Mouse (Mus musculus): Measurements from ENCODE around the gene Tbc1d8. TPM values are rescaled to one million over a fixed set of nuclear protein-coding genes. Genes with fewer than 3 reads are reported as not detected.

Tbc1d8 gene
- total and polyA plus RNA-seq, 2 experiments from 2014 or later, result 7.7 to 19.3 TPM

DNA sequence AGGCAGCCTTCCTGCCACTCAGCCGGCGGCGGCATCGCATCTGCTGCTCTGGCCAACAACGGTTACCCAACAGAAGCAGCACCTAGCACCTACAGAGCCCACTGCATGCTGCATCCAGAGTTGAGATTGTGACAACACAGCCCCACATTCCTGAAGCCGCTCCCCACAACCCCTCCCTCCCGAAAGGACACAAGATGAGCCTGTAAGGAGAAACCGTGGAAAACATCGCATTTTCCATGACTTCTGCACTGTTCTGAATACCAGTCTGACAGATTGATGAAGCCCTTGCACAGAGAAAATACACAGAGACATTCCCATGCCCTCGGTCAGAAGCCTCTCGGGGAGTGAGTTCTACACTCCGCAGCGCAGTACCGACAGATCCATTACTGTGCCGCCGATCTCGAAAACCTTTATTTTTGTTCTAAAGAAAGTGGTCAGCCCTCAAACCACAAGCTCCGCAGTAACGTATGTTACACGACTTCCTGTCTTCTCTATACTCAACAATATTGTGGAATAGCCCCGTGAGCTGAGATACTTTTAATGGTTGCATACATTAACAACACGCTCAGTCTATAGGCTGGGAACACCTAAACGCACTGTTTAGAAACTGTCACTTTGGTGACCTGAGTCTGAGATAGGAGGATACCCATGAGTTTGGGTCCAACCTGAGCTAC, 23.1 kb downstream of the Tbc1d8 start:
- no peak overlapping the region for H3K4me2 ChIP-seq (ENCODE audit: low read depth)
- no peak overlapping the region for H3K4me3 ChIP-seq (ENCODE audit: low read depth, low read length)
- no peak for TF ChIP-seq CTCF (IDR thresholded peaks at IDR 0.05; ENCODE audit: low read depth)
- no peaks in the 10 kb centered on the region for H3K27me3 ChIP-seq (ENCODE audit: insufficient read depth, low read length)
- 88% methylated on average over 23 of the region's 23 CpGs for WGBS
- no peak overlapping the region for H3K9ac ChIP-seq
- DNase-seq (no peak), ATAC-seq (no peak)
- no peaks in the 10 kb centered on the region for H3K36me3 ChIP-seq (ENCODE audit: insufficient read depth)
- H3K9me3 ChIP-seq (ENCODE audit: low read length), result no peaks in the 10 kb centered on the region
- H3K27ac ChIP-seq (ENCODE audit: low read depth, low read length), result no peak overlapping the region
- H3K4me1 ChIP-seq (ENCODE audit: insufficient read depth), result 0 out of 2 replicates have a peak, but pooled peaks cover 1% of the 10 kb centered on the region

DNA sequence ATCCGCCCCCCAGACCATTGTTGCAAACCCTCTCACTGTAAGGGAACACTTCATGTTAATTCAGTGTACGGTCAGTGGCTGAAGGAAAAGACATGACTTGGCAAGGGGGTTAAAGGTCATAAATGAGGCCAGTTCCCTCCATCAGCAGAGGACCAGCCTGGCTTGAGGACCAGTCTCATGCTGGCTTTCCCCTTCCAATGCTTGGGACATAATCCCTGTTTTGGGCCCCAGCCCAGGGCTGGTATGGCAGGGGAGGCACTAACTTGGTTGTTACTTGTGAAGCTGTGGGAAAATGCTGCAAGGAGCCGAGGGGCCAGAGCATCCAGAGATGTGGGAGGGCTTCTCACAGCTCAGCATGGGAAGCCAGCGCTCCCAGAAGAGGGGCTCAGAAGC, 23.8 kb downstream of the Tbc1d8 start:
- no peak for TF ChIP-seq CTCF (IDR thresholded peaks at IDR 0.05; ENCODE audit: low read depth)
- Histone ChIP-seq H3K27me3 (ENCODE audit: insufficient read depth, low read length) (no peaks in the 10 kb centered on the region), H3K4me1 (ENCODE audit: insufficient read depth) (0 out of 2 replicates have a peak, but pooled peaks cover 3% of the 10 kb centered on the region), H3K4me3 (ENCODE audit: low read depth, low read length) (no peak overlapping the region), H3K36me3 (ENCODE audit: insufficient read depth) (no peaks in the 10 kb centered on the region), H3K9me3 (ENCODE audit: low read length) (no peaks in the 10 kb centered on the region), H3K9ac (no peak overlapping the region), H3K4me2 (ENCODE audit: low read depth) (no peak overlapping the region), H3K27ac (ENCODE audit: low read depth, low read length) (no peak overlapping the region)
- DNase-seq (no peak), ATAC-seq (no peak)
- 69% methylated on average over 4 of the region's 4 CpGs for WGBS

GRCm38 (mm10) chr1:39454108-39454782, 24.3 kb downstream of the Tbc1d8 start:
- 96% methylated on average over 9 of the region's 9 CpGs for WGBS
- ATAC-seq (no peak), DNase-seq (no peak)
- no peak overlapping the region for H3K4me3 ChIP-seq (ENCODE audit: low read depth, low read length)
- 0 out of 2 replicates have a peak, but pooled peaks cover 3% of the 10 kb centered on the region for H3K4me1 ChIP-seq (ENCODE audit: insufficient read depth)
- no peaks in the 10 kb centered on the region for H3K36me3 ChIP-seq (ENCODE audit: insufficient read depth)
- no peak overlapping the region for H3K4me2 ChIP-seq (ENCODE audit: low read depth)
- no peaks in the 10 kb centered on the region for H3K27me3 ChIP-seq (ENCODE audit: insufficient read depth, low read length)
- no peaks in the 10 kb centered on the region for H3K9me3 ChIP-seq (ENCODE audit: low read length)
- no peak overlapping the region for H3K27ac ChIP-seq (ENCODE audit: low read depth, low read length)
- no peak overlapping the region for H3K9ac ChIP-seq
- TF ChIP-seq CTCF (IDR thresholded peaks at IDR 0.05; ENCODE audit: low read depth), result no peak

- Histone ChIP-seq H3K36me3 (ENCODE audit: insufficient read depth) (no peaks in the 10 kb centered on the region), H3K4me3 (ENCODE audit: low read depth, low read length) (no peak overlapping the region), H3K27ac (ENCODE audit: low read depth, low read length) (no peak overlapping the region), H3K9me3 (ENCODE audit: low read length) (no peaks in the 10 kb centered on the region), H3K4me2 (ENCODE audit: low read depth) (no peak overlapping the region), H3K9ac (no peak overlapping the region), H3K4me1 (ENCODE audit: insufficient read depth) (0 out of 2 replicates have a peak, but pooled peaks cover 3% of the 10 kb centered on the region), H3K27me3 (ENCODE audit: insufficient read depth, low read length) (no peaks in the 10 kb centered on the region)
- TF ChIP-seq CTCF (IDR thresholded peaks at IDR 0.05; ENCODE audit: low read depth), result no peak
- WGBS, result 90% methylated on average over 4 of the region's 4 CpGs
- DNase-seq (no peak), ATAC-seq (no peak)
Measured at GRCm38 (mm10) chr1:39452203-39452602, 26.4 kb downstream of the Tbc1d8 start.

DNA sequence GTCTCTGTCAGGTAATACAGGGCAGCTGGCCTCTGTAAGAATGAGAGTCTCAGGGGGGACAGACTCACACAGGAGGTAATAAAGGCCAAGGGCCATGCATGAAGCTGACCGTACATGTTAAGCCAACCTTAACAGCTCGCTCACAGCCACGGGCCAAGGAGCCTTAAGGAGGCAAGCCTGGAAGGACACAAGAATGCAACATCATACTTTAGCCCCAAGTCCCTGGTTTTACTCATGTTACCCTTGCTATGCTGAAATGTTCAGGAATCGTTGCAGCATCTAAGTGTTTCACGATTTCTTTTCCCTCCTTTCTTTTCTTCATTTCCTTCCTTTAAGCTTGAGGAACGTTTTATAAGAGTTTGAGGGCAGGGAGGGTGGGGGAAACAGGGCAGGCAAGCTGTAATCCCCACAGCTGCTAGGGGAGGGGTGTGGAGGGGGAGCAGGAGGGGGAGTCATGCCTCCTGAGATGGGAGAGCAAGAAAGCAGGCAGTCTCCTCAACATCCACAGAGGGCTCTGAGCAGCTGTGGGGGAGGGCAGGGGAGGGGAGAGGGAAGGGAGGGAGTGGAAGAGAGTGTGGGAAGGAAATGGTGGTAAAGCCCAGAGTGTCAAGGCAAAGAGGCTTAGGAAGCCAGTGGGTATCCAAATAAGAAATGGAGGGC, 28.4 kb downstream of the Tbc1d8 start:
- no peaks in the 10 kb centered on the region for H3K36me3 ChIP-seq (ENCODE audit: insufficient read depth)
- TF ChIP-seq CTCF (IDR thresholded peaks at IDR 0.05; ENCODE audit: low read depth), result no peak
- no peak overlapping the region for H3K9ac ChIP-seq
- H3K4me2 ChIP-seq (ENCODE audit: low read depth), result no peak overlapping the region
- H3K27ac ChIP-seq (ENCODE audit: low read depth, low read length), result no peak overlapping the region
- H3K4me1 ChIP-seq (ENCODE audit: insufficient read depth), result peaks cover 10% of the 10 kb centered on the region
- no peak for DNase-seq
- 61% methylated on average over 6 of the region's 6 CpGs for WGBS
- no peak overlapping the region for H3K4me3 ChIP-seq (ENCODE audit: low read depth, low read length)
- no peaks in the 10 kb centered on the region for H3K9me3 ChIP-seq (ENCODE audit: low read length)
- ATAC-seq, result peak; percentile 36; the same call in 1 of the 2 replicates
- H3K27me3 ChIP-seq (ENCODE audit: insufficient read depth, low read length), result no peaks in the 10 kb centered on the region

DNA sequence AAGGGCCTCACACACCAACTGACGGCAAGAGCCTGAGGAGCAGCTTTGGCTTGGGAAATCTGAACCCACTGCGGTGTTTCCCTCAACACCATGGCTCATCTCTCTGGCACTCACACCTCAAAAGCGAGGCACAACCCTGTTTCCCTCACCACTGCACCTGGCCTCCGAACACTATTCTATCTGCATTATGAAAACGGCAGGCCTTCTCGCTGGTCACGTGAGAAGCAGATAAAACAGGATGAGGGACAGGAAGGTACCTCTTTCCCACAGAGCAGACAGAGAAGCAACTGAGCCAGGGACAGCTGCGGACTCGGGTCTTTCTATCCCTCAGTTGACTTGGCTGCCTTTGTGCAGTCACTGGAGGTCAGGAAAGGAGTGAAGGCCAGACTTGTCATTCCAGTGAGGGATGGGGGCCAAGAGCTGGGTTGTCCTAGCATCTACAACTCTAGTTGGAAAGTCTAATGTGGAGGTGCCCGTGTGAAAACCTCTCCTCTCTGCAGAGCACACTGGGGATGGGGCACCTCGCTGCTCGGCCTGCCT, 29.2 kb downstream of the Tbc1d8 start:
- no peak overlapping the region for H3K4me2 ChIP-seq (ENCODE audit: low read depth)
- no peaks in the 10 kb centered on the region for H3K9me3 ChIP-seq (ENCODE audit: low read length)
- DNase-seq, result no peak
- H3K36me3 ChIP-seq (ENCODE audit: insufficient read depth), result no peaks in the 10 kb centered on the region
- H3K27ac ChIP-seq (ENCODE audit: low read depth, low read length), result no peak overlapping the region
- TF ChIP-seq CTCF (IDR thresholded peaks at IDR 0.05; ENCODE audit: low read depth), result no peak
- no peak for ATAC-seq
- no peak overlapping the region for H3K9ac ChIP-seq
- H3K4me3 ChIP-seq (ENCODE audit: low read depth, low read length), result no peak overlapping the region
- peaks cover 10% of the 10 kb centered on the region for H3K4me1 ChIP-seq (ENCODE audit: insufficient read depth)
- no peaks in the 10 kb centered on the region for H3K27me3 ChIP-seq (ENCODE audit: insufficient read depth, low read length)
- 90% methylated on average over 12 of the region's 12 CpGs for WGBS

Measured in forebrain, postnatal 0 days (tissue).